Mouse (Mus musculus) heart, adult 8-10 months (tissue): ENCODE data around the gene Igsf21. TPM values are rescaled to one million over a fixed set of nuclear protein-coding genes. Genes with fewer than 3 reads are reported as not detected.

Experiments used
- DNase-seq: peaks from one replicate; pipeline ENCODE4 v3.0.0; 2022; ENCODE audit warnings: low spot score
- total RNA-seq, 4 experiments: library from RNA; stranded (reverse); gene quantifications; 2 replicates each; pipeline ENCODE4 v1.2.4; 2022

Igsf21 gene
- total RNA-seq, 4 experiments from 2014 or later = 0.12 to 0.52 (median 0.14) TPM; not detected in 1

DNA sequence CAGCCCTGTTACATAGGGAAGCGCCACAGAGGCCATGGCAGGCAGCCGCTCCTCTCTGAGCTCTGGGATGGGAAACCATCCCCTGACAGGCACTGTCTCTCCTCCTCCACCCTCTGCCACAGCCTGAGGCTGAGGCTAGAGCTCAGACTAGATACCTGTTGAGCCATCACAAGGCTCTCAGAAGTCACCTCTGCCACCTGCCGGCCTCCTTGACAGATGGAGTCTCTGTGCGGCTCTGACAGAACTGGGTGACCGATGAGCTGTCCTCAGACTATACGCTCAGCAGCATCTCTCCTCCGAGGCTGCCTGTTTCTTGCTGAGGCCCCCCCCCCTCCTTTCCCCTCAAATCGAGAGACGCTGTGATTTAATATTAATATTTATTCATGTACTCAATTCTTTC, 49.9 kb downstream of the Igsf21 start:
- DNase-seq = no peak

- DNase-seq = no peak
Observed at GRCm38 (mm10) chr4:140192276-140193002, 54.1 kb downstream of the Igsf21 start.

DNA sequence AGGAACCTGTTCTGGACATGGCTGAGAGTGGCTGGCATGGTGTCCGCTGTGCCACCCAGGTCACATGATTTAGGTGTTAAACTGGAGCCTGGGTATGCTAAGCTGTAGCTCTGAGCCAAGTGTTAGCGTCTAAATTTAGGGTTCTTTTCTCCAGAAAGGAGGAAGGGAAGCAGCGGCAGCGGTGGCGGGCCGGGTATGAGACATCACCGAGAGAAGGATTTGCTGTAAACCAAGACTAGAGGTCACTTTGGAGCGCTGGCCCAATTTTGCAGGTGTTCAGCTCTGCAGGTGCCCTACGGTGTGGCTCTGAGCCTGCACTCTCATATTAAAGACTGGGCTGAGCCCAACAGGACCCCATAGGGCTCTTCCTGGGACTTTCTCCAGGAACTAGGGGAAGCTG, 57.0 kb downstream of the Igsf21 start:
- no peak for DNase-seq

DNA sequence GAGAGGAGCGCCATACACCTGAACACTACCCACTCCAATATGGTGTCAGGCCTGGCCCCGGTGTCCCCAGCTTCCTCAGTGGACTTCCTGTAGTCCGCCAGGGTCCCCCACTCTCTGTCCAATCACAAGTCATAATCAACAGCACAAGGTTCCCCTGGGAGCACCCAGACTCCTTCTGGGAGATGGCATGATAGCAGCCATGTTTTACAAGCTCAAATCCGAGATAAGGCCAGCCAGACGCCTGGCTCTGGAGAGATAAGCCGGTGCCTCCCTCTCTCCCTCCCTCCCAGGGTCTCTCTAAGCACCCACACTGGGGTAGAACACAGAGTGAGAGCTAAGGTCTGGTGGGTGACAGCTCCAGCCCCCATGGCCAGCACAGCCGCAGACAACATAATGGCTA, 58.0 kb downstream of the Igsf21 start:
- no peak for DNase-seq

DNA sequence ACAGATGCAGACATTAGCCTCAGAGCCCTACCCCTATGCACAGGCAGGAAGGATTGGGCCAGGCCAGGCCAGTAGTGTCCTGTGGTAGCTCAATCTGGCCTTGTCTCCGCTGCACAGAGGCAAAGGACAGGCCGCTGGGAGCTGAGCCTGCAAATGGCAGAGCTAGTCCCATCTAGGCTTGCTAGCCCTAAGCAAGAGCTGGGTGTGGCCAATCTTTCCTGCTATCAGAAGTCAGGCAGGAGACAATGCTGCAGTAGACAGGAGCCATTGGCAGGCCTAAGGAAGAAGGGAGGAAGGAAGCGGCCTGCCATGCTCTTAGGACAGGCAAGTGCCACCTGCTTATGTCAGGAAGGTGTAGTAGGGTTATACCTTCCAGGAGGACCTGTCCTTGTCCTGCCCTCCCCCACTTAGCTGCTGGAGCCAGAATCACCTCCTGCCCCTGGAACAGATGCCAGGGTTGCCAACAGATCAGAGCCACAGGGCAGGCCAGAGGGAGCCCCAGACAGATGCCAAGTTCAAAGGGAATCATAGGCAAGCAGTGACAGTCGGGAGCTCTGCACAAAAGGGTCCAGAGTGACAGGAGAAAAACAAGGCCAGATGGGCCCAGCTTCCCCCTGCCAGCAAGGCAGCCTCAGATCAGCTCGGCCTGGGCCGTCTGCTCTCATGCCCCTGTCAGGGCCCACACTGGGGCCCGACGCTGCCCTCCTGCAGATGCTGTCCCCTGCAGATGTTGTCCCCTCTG, 59.0 kb downstream of the Igsf21 start:
- DNase-seq = no peak

DNA sequence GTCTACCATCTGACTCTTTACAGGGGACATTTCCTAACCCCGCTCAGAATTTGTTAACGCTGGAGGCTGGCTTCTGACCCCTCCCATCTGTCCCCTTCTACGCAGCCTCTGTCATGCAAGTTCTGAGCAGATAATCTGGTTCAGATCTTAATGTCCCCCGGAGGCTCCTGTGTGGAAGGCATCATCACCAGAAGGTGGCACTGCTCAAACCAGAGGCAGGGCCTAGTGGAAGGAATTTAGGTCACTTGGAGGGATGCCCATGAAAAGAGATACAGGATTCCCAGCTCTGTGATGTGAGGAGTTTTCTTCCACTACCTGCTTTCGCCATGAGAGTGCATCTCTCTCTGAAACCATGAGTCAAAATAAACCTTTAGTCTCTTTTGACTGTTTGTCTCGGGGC, 67.0 kb downstream of the Igsf21 start:
- peak; percentile 3 for DNase-seq

GRCm38 (mm10) chr4:140177055-140177454, 69.5 kb downstream of the Igsf21 start:
- no peak for DNase-seq

- no peak for DNase-seq
Observed at GRCm38 (mm10) chr4:140173746-140174399, 72.7 kb downstream of the Igsf21 start.

DNA sequence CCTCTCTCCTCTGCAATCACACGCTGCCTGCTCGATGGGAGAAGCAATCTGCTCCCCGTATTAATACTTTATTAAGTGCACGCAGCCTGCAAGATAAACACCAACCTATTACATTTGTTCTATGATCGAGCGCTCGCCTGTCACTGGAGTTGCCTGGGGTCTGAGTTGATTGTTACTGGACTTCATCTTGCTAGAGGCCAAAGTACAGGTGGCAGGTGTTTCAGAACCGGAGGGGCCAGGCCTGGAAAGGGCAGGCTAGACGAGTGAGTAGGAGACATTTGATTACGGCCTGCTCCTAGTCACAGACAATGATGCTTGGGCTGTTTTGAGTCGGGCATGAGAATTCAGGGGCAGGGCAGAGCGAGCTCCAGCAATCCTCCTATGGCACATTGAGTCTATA, 73.5 kb downstream of the Igsf21 start:
- DNase-seq = no peak

GRCm38 (mm10) chr4:140171917-140172316, 74.7 kb downstream of the Igsf21 start:
- no peak for DNase-seq

DNA sequence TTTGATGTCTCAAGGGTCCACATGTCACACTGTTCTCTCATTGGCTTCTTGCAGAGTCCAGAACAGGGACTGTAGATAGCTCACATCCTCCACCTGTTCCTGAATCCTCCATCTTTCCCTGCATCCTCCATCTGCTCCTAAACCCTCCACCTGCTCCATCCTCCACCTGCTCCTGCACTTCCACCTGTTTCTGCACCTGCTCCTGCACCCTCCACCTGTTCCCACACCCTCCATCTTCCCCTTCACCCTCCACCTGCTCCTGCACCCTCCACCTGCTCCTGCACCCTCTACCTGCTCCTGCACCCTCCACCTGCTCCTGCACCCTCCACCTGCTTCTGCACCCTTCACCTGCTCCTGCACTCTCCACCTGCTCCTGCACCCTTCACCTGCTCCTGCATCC, 75.4 kb downstream of the Igsf21 start:
- DNase-seq = no peak

DNA sequence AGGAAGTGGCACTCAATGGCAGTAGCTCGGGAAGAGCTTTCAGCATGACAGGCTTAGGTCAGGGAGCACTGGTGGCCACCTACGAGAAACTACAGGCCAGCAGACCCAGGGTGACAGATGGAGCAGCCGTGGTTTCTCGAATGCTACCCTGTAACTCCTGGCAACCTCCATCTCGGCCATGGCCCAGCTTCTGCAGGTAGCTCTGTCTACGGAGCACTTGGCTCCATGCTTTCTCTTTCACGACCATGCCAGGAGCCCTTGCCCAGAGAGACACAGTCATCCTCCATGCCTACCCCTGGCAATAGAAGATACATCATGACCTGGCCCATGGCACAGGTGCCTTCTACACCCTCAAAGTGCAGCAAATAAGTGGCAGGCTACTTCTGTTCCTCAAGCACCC, 80.7 kb downstream of the Igsf21 start:
- no peak for DNase-seq

DNA sequence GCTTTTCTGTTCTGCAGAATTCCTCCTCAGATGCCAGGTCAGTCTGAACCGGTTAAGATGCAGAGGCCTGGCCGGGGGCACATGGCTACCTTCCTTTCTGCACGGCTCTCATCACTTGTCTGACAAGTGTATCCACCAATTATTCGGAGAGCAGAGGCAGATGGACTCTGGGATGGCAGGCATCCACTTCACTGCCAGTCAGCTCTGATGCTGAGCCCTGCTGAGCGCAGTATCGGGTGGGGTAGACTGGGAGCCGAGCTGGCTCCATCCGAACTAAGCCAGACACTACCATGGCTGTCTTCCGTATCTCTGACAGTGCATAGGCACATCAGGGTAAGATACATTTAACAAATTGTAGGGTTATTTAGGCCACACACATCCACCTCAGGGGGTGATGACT, 81.9 kb downstream of the Igsf21 start:
- DNase-seq = no peak

- DNase-seq = no peak
Observed at GRCm38 (mm10) chr4:140159617-140160016, 87.0 kb downstream of the Igsf21 start.

- DNase-seq = no peak
Observed at GRCm38 (mm10) chr4:140154899-140155463, 91.6 kb downstream of the Igsf21 start.

DNA sequence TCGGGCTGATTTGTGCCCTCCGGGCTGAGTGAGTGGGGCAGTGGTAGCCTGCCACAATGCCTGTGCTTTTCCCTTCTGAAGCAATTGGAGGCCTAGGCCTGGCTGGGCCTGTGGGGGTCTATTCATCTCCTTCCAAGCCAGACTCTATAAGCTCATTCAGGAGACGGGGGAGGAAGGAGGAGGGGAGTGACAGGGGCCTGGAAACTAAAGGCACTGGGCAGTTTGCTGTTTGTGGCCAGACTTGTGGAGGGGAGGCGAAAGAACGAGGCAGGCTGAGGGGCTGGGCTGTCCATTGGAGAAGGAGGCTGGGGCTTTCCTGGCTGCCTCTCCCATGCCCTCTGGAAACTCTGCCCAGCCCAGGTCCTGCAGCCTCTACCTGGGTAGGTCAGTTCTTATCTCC, 92.1 kb downstream of the Igsf21 start:
- no peak for DNase-seq

- DNase-seq = no peak
Observed at GRCm38 (mm10) chr4:140153711-140154114, 92.9 kb downstream of the Igsf21 start.

DNA sequence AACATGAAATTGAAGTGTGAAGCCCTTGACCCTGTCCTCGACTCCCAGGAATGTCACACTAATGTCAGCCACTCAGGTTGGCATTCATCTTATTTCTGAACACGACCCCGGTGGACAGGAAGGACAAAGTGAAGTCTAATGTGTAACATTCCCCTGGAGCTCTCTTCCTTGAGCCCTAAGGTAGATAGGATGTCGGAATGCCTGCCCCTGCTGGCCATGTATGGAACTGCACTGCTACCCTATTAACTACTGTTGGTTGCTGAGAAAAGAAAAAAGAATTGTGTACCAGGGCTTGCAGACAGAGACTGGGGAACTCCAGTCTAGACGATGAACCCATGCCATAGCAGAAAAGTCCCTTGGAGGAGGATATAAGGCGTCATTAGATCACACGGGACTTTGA, 93.5 kb downstream of the Igsf21 start:
- peak; percentile 13 for DNase-seq

GRCm38 (mm10) chr4:140149706-140150105, 96.9 kb downstream of the Igsf21 start:
- no peak for DNase-seq

DNA sequence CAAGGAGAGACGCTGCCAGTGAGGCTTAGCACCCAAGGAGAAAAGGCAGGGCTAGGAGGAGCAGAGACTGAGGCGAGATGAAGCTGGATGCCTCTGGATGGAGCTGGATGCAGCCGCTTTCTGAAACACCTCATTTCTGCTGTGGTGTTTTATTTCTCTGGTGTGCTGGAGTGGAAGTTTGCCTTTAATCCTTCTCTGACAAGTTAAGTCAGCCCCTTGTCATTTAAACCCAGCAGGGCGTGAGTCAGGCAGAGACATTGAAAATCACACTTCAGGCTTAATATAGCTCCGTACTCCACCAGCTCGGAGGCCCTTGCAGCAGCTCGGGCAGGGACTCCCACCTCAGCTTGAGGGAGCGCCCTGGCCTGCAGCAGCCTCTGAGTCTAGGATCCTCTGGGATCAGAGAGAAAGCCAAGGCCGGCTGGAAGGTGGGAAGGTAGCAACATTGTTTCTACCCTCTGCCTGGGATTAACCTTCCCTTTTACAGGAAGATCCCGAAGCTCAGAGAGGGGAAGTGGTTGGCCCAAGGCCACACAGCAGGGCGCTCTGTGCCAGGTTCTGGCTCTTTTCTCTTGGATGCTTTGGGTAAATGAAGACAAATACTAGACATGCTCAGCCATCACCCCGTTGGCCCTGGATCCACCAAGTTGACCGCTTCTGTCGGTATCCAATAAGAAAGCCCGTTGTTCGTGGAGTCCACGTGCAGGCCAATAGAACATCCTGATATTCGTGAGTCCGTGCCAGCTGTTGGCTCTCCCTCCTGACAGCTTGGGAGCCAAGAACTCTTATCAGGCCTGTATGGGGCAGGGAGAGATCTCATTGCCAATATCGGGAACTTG, 98.5 kb downstream of the Igsf21 start:
- no peak for DNase-seq

DNA sequence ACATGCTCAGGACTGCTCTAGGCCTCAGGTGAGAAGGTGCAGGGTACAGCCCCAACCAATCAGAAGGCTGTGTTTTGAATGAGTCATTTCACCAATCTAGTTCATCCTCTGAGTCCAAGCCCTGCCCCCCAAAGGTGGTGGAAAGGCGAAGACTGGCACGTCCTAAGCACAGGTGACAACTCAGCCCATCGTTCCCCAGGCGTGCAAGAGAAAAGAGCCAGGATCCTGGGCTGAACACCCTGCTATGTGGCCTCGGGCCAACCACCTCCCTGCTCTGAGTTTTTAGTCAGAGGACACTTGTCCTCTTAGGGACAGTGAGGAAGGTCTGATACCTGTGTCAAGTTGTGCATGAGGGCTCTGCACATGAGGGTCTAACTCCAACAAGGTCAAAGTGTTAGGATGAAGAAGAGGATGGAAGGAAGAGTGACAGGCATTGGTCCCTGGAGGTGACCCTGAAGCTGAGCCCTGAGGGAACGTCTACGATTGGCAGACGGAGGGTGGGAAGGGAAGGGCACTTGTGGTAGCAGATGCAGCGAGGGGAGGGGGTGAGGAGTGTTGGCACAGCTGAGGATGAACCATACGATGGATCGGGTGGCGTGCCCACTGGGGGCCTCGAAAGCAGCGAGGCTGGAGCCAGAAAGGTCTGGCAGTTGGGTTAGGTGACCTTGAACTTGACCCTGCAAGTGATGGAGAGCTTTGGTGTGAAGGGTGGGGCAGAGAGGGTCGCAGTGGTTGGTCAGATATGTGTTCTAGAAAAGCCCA, 99.3 kb downstream of the Igsf21 start:
- DNase-seq = no peak
